Mouse (Mus musculus): ENCODE measurements around the gene Pard3. TPM values are rescaled to one million over a fixed set of nuclear protein-coding genes. Genes with fewer than 3 reads are reported as not detected.

Gene Pard3
- total and polyA plus RNA-seq, 3 experiments: 0.51 to 1.3 (median 0.94) TPM

GRCm38 (mm10) chr8:127190350-127190749 lies 126.7 kb downstream of the Pard3 start:
- Histone ChIP-seq H3K27ac (ENCODE audit: insufficient read depth, low read depth) (no peak overlapping the region), H3K27me3 (replicated peaks) (no peaks in the 10 kb centered on the region), H3K4me3 (replicated peaks in 1 of 3; ENCODE audit: low read depth in 2 of 3, low read length in 2 of 3, poor library complexity in 1 of 3) (no peak overlapping the region), H3K79me2 (replicated peaks; ENCODE audit: control insufficient read depth, extremely low read depth, insufficient read depth, poor library complexity, severe bottlenecking) (no peaks in the 10 kb centered on the region), H3K9me3 (replicated peaks; ENCODE audit: low read length) (no peaks in the 10 kb centered on the region), H3K36me3 (replicated peaks in 1 of 2; ENCODE audit: control insufficient read depth in 1 of 2, insufficient read depth in 1 of 2, low read length in 1 of 2) (no peaks in the 10 kb centered on the region), H3K4me2 (ENCODE audit: insufficient read depth, low read depth, poor library complexity, severe bottlenecking) (peak overlapping the region; percentile 47; the same call in 1 of the 2 replicates), H3K4me1 (ENCODE audit: control insufficient read depth in 1 of 2, insufficient read depth in 2 of 2) (peaks cover 6 to 28% of the 10 kb centered on the region in 2 experiments; a peak in 3 of 4 replicates), H3K9ac (ENCODE audit: insufficient read depth, low read depth) (no peak overlapping the region)
- TF ChIP-seq MAX (IDR thresholded peaks at IDR 0.05; ENCODE audit: low read length) (no peak), CTCF (conservative IDR thresholded peaks at IDR 0.05 in 1 of 2, IDR thresholded peaks at IDR 0.05 in 1 of 2; ENCODE audit: low read depth in 2 of 2, low read length in 2 of 2) (peak; percentile 62 to 73), SIN3A (IDR thresholded peaks at IDR 0.05; ENCODE audit: low read length) (no peak), GABPA (IDR thresholded peaks at IDR 0.05; ENCODE audit: insufficient replicate concordance, low read depth, low read length) (no peak), MAZ (IDR thresholded peaks at IDR 0.05; ENCODE audit: low read depth, low read length) (no peak), NELFE (IDR thresholded peaks at IDR 0.05; ENCODE audit: low read depth, low read length) (no peak), JUND (conservative IDR thresholded peaks at IDR 0.05; ENCODE audit: low read depth, low read length) (no peak), TBP (conservative IDR thresholded peaks at IDR 0.05; ENCODE audit: low read depth, low read length) (no peak), ZC3H11A (IDR thresholded peaks at IDR 0.05; ENCODE audit: low read depth, low read length) (no peak), MEF2A (IDR thresholded peaks at IDR 0.05; ENCODE audit: borderline replicate concordance, low read depth, low read length) (no peak), BHLHE40 (IDR thresholded peaks at IDR 0.05; ENCODE audit: low read depth, low read length) (no peak), IRF4 (IDR thresholded peaks at IDR 0.05; ENCODE audit: low read depth, low read length) (no peak), SMC3 (IDR thresholded peaks at IDR 0.05; ENCODE audit: low read depth, low read length) (peak; percentile 38), RAD21 (IDR thresholded peaks at IDR 0.05; ENCODE audit: low read depth, low read length) (peak; percentile 74), MXI1 (IDR thresholded peaks at IDR 0.05; ENCODE audit: low read depth, low read length) (no peak), MAFK (IDR thresholded peaks at IDR 0.05; ENCODE audit: insufficient replicate concordance, low read length) (0 out of 2 replicates have a peak, but pooled peaks have one; percentile 16), MYC (IDR thresholded peaks at IDR 0.05; ENCODE audit: low read depth, low read length) (no peak)
- peak; percentile 64 for DNase-seq (ENCODE audit: extremely low read depth)
- dilution Hi-C loops (cut with MboI; ENCODE audit: extremely low pct_ligation_motif_present, extremely low pct_unique_long_range_greater_than_20kb, low sequenced_read_pairs): no loop called here
- in situ Hi-C loops (cut with MboI; ENCODE audit: low pct_ligation_motif_present, low pct_unique_long_range_greater_than_20kb, low sequenced_read_pairs): loop anchor here (25.0 kb wide), 2 partner anchors 222 to 1322 kb away; no protein-coding TSS in a partner anchor

DNA sequence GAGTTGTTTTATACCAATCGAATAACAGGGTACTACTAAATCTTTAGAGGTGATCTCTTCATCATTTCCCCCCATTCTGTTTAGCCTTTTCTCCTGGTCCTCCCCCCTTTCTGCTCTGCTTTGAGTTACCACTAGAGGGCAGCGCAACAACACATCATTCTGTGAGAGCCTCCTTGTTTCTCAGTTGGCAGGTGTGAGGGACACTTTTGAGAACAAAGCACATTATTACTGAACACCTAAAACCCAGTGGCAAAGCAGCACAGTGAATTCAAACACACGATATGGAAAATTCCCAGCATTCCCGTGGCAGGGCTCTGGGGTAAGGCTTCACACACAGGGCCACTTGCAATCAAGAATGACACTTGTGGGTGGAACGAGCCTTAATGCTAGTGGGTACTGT lies 127.7 kb downstream of the Pard3 start:
- dilution Hi-C loops (cut with MboI; ENCODE audit: extremely low pct_ligation_motif_present, extremely low pct_unique_long_range_greater_than_20kb, low sequenced_read_pairs) (no loop called here), in situ Hi-C loops (cut with MboI; ENCODE audit: low pct_ligation_motif_present, low pct_unique_long_range_greater_than_20kb, low sequenced_read_pairs) (loop anchor here (25.0 kb wide), 2 partner anchors 221 to 1321 kb away; no protein-coding TSS in a partner anchor)
- Histone ChIP-seq H3K27ac (ENCODE audit: insufficient read depth, low read depth) (no peak overlapping the region), H3K27me3 (replicated peaks) (no peaks in the 10 kb centered on the region), H3K36me3 (replicated peaks in 1 of 2; ENCODE audit: control insufficient read depth in 1 of 2, insufficient read depth in 1 of 2, low read length in 1 of 2) (no peaks in the 10 kb centered on the region), H3K9ac (ENCODE audit: insufficient read depth, low read depth) (no peak overlapping the region), H3K79me2 (replicated peaks; ENCODE audit: control insufficient read depth, extremely low read depth, insufficient read depth, poor library complexity, severe bottlenecking) (no peaks in the 10 kb centered on the region), H3K9me3 (replicated peaks; ENCODE audit: low read length) (no peaks in the 10 kb centered on the region), H3K4me3 (replicated peaks in 1 of 3; ENCODE audit: low read depth in 2 of 3, low read length in 2 of 3, poor library complexity in 1 of 3) (no peak overlapping the region), H3K4me1 (ENCODE audit: control insufficient read depth in 1 of 2, insufficient read depth in 2 of 2) (peaks cover 6 to 23% of the 10 kb centered on the region in 2 experiments; a peak in 3 of 4 replicates), H3K4me2 (ENCODE audit: insufficient read depth, low read depth, poor library complexity, severe bottlenecking) (no peak overlapping the region)
- DNase-seq (ENCODE audit: extremely low read depth): peak; percentile 70
- TF ChIP-seq MAX (IDR thresholded peaks at IDR 0.05; ENCODE audit: low read length) (no peak), SIN3A (IDR thresholded peaks at IDR 0.05; ENCODE audit: low read length) (no peak), MAFK (IDR thresholded peaks at IDR 0.05; ENCODE audit: insufficient replicate concordance, low read length) (no peak), SMC3 (IDR thresholded peaks at IDR 0.05; ENCODE audit: low read depth, low read length) (peak; percentile 51), POLR2A (IDR thresholded peaks at IDR 0.05; ENCODE audit: low read depth, low read length) (no peak), RAD21 (IDR thresholded peaks at IDR 0.05; ENCODE audit: low read depth, low read length) (peak; percentile 71), CTCF (conservative IDR thresholded peaks at IDR 0.05 in 1 of 2, IDR thresholded peaks at IDR 0.05 in 1 of 2; ENCODE audit: low read depth in 2 of 2, low read length in 2 of 2) (peak; percentile 62 to 83), JUND (conservative IDR thresholded peaks at IDR 0.05; ENCODE audit: low read depth, low read length) (no peak), CHD1 (IDR thresholded peaks at IDR 0.05; ENCODE audit: low read depth, low read length) (no peak), ETS1 (conservative IDR thresholded peaks at IDR 0.05; ENCODE audit: low read depth, low read length) (no peak), UBTF (IDR thresholded peaks at IDR 0.05; ENCODE audit: low read depth, low read length) (no peak), MEF2A (IDR thresholded peaks at IDR 0.05; ENCODE audit: borderline replicate concordance, low read depth, low read length) (no peak), HCFC1 (IDR thresholded peaks at IDR 0.05; ENCODE audit: low read depth, low read length) (no peak), RCOR1 (conservative IDR thresholded peaks at IDR 0.05; ENCODE audit: low read depth, low read length) (no peak), EP300 (IDR thresholded peaks at IDR 0.05; ENCODE audit: low read length) (no peak), E2F4 (IDR thresholded peaks at IDR 0.05; ENCODE audit: insufficient replicate concordance, low read depth, low read length) (no peak), MAZ (IDR thresholded peaks at IDR 0.05; ENCODE audit: low read depth, low read length) (0 out of 2 replicates have a peak, but pooled peaks have one; percentile 23), NELFE (IDR thresholded peaks at IDR 0.05; ENCODE audit: low read depth, low read length) (no peak)
